14 mouse cellular contexts compared by ENCODE assay signal in genomic region chr3:105803600-105803999, GRCm38 (mm10). TPM values are rescaled to one million over a fixed set of nuclear protein-coding genes. Genes with fewer than 3 reads are reported as not detected.
DNase-seq lines count a peak whose midpoint lies in the region; ATAC-seq and TF ChIP-seq lines count a peak whose summit lies in the region.
"Had no signal": no experiment of that assay in that cellular context is flagged by ENCODE, and none has a peak within 500 bp of the region (broad histone marks: within the 10 kb centered on the region; RNA-seq: fewer than 3 reads in every experiment).

No protein-coding gene starts in this region.

- H3K4me3 ChIP-seq in liver, embryonic 11.5 days (ENCODE audit: low read depth, low read length), result no peak overlapping the region
- H3K4me3 ChIP-seq in CH12.LX (replicated peaks in 1 of 3; ENCODE audit: low read depth in 2 of 3, low read length in 2 of 3, poor library complexity in 1 of 3), result peak overlapping the region in 2 of 3 experiments; percentile 1 to 5
- H3K4me3 ChIP-seq: embryonic facial prominence, embryonic 13.5 days; forebrain, embryonic 10.5 days had no signal

- no peak for TF ChIP-seq RAD21 in CH12.LX (IDR thresholded peaks at IDR 0.05; ENCODE audit: low read depth, low read length)

- no peak for DNase-seq in liver, embryonic 11.5 days (ENCODE audit: low spot score)
- DNase-seq in liver, result no peak
- DNase-seq in CH12.LX (ENCODE audit: extremely low read depth), result peak; percentile 73
- no peak for DNase-seq in layer of hippocampus, postnatal 14 days (ENCODE audit: low spot score in 2 of 2)
- no peak for DNase-seq in urinary bladder, postnatal 36 days (ENCODE audit: low spot score in 2 of 2)
- DNase-seq: adrenal gland, postnatal 36 days; cerebellum, adult 11 months; kidney, postnatal 14 days had no signal

- dilution Hi-C loops in CH12.LX (cut with MboI; ENCODE audit: extremely low pct_ligation_motif_present, extremely low pct_unique_long_range_greater_than_20kb, low sequenced_read_pairs), result no loop called here

- in situ Hi-C loops in CH12.LX (cut with MboI; ENCODE audit: low pct_ligation_motif_present, low pct_unique_long_range_greater_than_20kb, low sequenced_read_pairs), result loop anchor here (25.0 kb wide), 1 partner anchor 116 kb away; the partner anchor contains the start of gene Ddx20

- peak overlapping the region; percentile 8; the same call in 1 of the 2 replicates for H3K9ac ChIP-seq in liver, embryonic 11.5 days (ENCODE audit: low read depth, low read length)
- H3K9ac ChIP-seq in CH12.LX (ENCODE audit: insufficient read depth, low read depth), result peak overlapping the region; percentile 94
- H3K9ac ChIP-seq: embryonic facial prominence, embryonic 13.5 days had no signal

- no peak overlapping the region for H3K4me2 ChIP-seq in liver, embryonic 11.5 days
- peak overlapping the region; percentile 72 for H3K4me2 ChIP-seq in CH12.LX (ENCODE audit: insufficient read depth, low read depth, poor library complexity, severe bottlenecking)
- H3K4me2 ChIP-seq: embryonic facial prominence, embryonic 13.5 days; midbrain, embryonic 11.5 days had no signal

- TF ChIP-seq EP300 in CH12.LX (IDR thresholded peaks at IDR 0.05; ENCODE audit: low read length), result peak; percentile 66

- ATAC-seq in liver, embryonic 11.5 days (replicated peaks; ENCODE audit: low FRiP score), result no peak
- ATAC-seq in granulocyte monocyte progenitor cell, adult 5-6 weeks (replicated peaks; ENCODE audit: poor library complexity, severe bottlenecking), result peak; percentile 57
- peak; percentile 70 for ATAC-seq in monocyte, adult 5-6 weeks (replicated peaks; ENCODE audit: insufficient number of reproducible peaks, low FRiP score, low TSS enrichment, poor library complexity, severe bottlenecking)
- ATAC-seq: intestine, embryonic 16.5 days had no signal

- H3K79me2 ChIP-seq in CH12.LX (replicated peaks; ENCODE audit: control insufficient read depth, extremely low read depth, insufficient read depth, poor library complexity, severe bottlenecking), result peaks cover 23% of the 10 kb centered on the region

- H3K36me3 ChIP-seq in liver, embryonic 11.5 days (ENCODE audit: control insufficient read depth, insufficient read depth, low read length), result no peaks in the 10 kb centered on the region
- H3K36me3 ChIP-seq in CH12.LX (replicated peaks in 1 of 2; ENCODE audit: control insufficient read depth in 1 of 2, insufficient read depth in 1 of 2, low read length in 1 of 2), result no peaks in the 10 kb centered on the region
- H3K36me3 ChIP-seq: embryonic facial prominence, embryonic 13.5 days; forebrain, embryonic 10.5 days had no signal

- peak; percentile 45 for TF ChIP-seq POLR2A in CH12.LX (IDR thresholded peaks at IDR 0.05; ENCODE audit: low read depth, low read length)

- peaks cover 51% of the 10 kb centered on the region for H3K4me1 ChIP-seq in liver, embryonic 11.5 days (replicated peaks; ENCODE audit: control insufficient read depth, insufficient read depth, low read length)
- peaks cover 15 to 53% of the 10 kb centered on the region in 2 experiments for H3K4me1 ChIP-seq in CH12.LX (ENCODE audit: control insufficient read depth in 1 of 2, insufficient read depth in 2 of 2)

- 64% methylated on average over 11 of the region's 11 CpGs for WGBS in liver, embryonic 11.5 days

- no peak for TF ChIP-seq CTCF in CH12.LX (conservative IDR thresholded peaks at IDR 0.05 in 1 of 2, IDR thresholded peaks at IDR 0.05 in 1 of 2; ENCODE audit: low read depth in 2 of 2, low read length in 2 of 2)

- no peaks in the 10 kb centered on the region for H3K27me3 ChIP-seq in liver, embryonic 11.5 days (replicated peaks; ENCODE audit: control insufficient read depth, insufficient read depth, low read length)
- no peaks in the 10 kb centered on the region for H3K27me3 ChIP-seq in CH12.LX (replicated peaks)
- H3K27me3 ChIP-seq: embryonic facial prominence, embryonic 13.5 days had no signal

- no peaks in the 10 kb centered on the region for H3K9me3 ChIP-seq in liver, embryonic 11.5 days (ENCODE audit: control insufficient read depth, low read length)
- no peaks in the 10 kb centered on the region for H3K9me3 ChIP-seq in CH12.LX (replicated peaks; ENCODE audit: low read length)
- H3K9me3 ChIP-seq: embryonic facial prominence, embryonic 13.5 days; forebrain, embryonic 10.5 days had no signal

- no peak overlapping the region for H3K27ac ChIP-seq in liver, embryonic 11.5 days (ENCODE audit: low read depth, low read length)
- H3K27ac ChIP-seq in CH12.LX (ENCODE audit: insufficient read depth, low read depth), result peak overlapping the region; percentile 73
- H3K27ac ChIP-seq: embryonic facial prominence, embryonic 13.5 days; forebrain, embryonic 10.5 days had no signal

TF ChIP-seq in CH12.LX, 34 proteins besides CTCF, POLR2A, EP300 and RAD21:
- TF ChIP-seq ZKSCAN1 (IDR thresholded peaks at IDR 0.05; ENCODE audit: borderline replicate concordance, low read depth, low read length) (no peak), MAFK (IDR thresholded peaks at IDR 0.05; ENCODE audit: insufficient replicate concordance, low read length) (no peak), USF2 (conservative IDR thresholded peaks at IDR 0.05; ENCODE audit: low read depth, low read length) (no peak), SMC3 (IDR thresholded peaks at IDR 0.05; ENCODE audit: low read depth, low read length) (peak; percentile 12; the same call in 1 of the 2 replicates), MEF2A (IDR thresholded peaks at IDR 0.05; ENCODE audit: borderline replicate concordance, low read depth, low read length) (peak; percentile 69; the same call in 1 of the 2 replicates), BHLHE40 (IDR thresholded peaks at IDR 0.05; ENCODE audit: low read depth, low read length) (peak; percentile 71), POLR2AphosphoS2 (IDR thresholded peaks at IDR 0.05; ENCODE audit: low read depth, low read length) (peak; percentile 30; the same call in 1 of the 2 replicates), ZMIZ1 (IDR thresholded peaks at IDR 0.05; ENCODE audit: low read depth, low read length) (no peak), TCF12 (IDR thresholded peaks at IDR 0.05; ENCODE audit: low read depth, low read length) (peak; percentile 73; the same call in 1 of the 2 replicates), MAZ (IDR thresholded peaks at IDR 0.05; ENCODE audit: low read depth, low read length) (no peak), MXI1 (IDR thresholded peaks at IDR 0.05; ENCODE audit: low read depth, low read length) (no peak; the same call in 1 of the 2 replicates), TBP (conservative IDR thresholded peaks at IDR 0.05; ENCODE audit: low read depth, low read length) (no peak), MAX (IDR thresholded peaks at IDR 0.05; ENCODE audit: low read length) (peak; percentile 45; the same call in 1 of the 2 replicates), E2F4 (IDR thresholded peaks at IDR 0.05; ENCODE audit: insufficient replicate concordance, low read depth, low read length) (no peak), SIN3A (IDR thresholded peaks at IDR 0.05; ENCODE audit: low read length) (peak; percentile 72; the same call in 1 of the 2 replicates), ETS1 (conservative IDR thresholded peaks at IDR 0.05; ENCODE audit: low read depth, low read length) (peak; percentile 78), ZNF384 (IDR thresholded peaks at IDR 0.05; ENCODE audit: low read depth, low read length) (no peak), GABPA (IDR thresholded peaks at IDR 0.05; ENCODE audit: insufficient replicate concordance, low read depth, low read length) (no peak), RCOR1 (conservative IDR thresholded peaks at IDR 0.05; ENCODE audit: low read depth, low read length) (no peak), PAX5 (IDR thresholded peaks at IDR 0.05; ENCODE audit: low read length) (no peak), CHD2 (IDR thresholded peaks at IDR 0.05; ENCODE audit: low read length) (no peak), CHD1 (IDR thresholded peaks at IDR 0.05; ENCODE audit: low read depth, low read length) (no peak), UBTF (IDR thresholded peaks at IDR 0.05; ENCODE audit: low read depth, low read length) (no peak), NRF1 (IDR thresholded peaks at IDR 0.05; ENCODE audit: low read depth, low read length) (no peak), IRF4 (IDR thresholded peaks at IDR 0.05; ENCODE audit: low read depth, low read length) (0 out of 2 replicates have a peak, but pooled peaks have one; percentile 34), JUN (IDR thresholded peaks at IDR 0.05; ENCODE audit: insufficient read depth, low read depth, low read length) (no peak), KAT2A (IDR thresholded peaks at IDR 0.05; ENCODE audit: insufficient replicate concordance, low read length) (no peak), JUND (conservative IDR thresholded peaks at IDR 0.05; ENCODE audit: low read depth, low read length) (no peak), NELFE (IDR thresholded peaks at IDR 0.05; ENCODE audit: low read depth, low read length) (peak; percentile 13; the same call in 1 of the 2 replicates), MYC (IDR thresholded peaks at IDR 0.05; ENCODE audit: low read depth, low read length) (no peak), ELF1 (IDR thresholded peaks at IDR 0.05; ENCODE audit: low read depth, low read length) (no peak; the same call in 1 of the 2 replicates), USF1 (IDR thresholded peaks at IDR 0.05; ENCODE audit: low read depth, low read length) (no peak), HCFC1 (IDR thresholded peaks at IDR 0.05; ENCODE audit: low read depth, low read length) (peak; percentile 22; the same call in 1 of the 2 replicates), ZC3H11A (IDR thresholded peaks at IDR 0.05; ENCODE audit: low read depth, low read length) (no peak)

RNA-seq across cellular contexts. Expression of gene Rap1a, which starts 2.5 kb away (rescaled TPM):
- 114 and 121 TPM in 2 replicates for polyA plus RNA-seq in liver, embryonic 11.5 days (2014; fragmentation: Nextera tagmentation; extraction: Ambion mirVana)
- total RNA-seq in CH12.LX (2012; rRNA removed) (63.3 and 116 TPM in 2 replicates), CH12.LX (2014; rRNA removed) (209 and 234 TPM in 2 replicates)
- 222 and 250 TPM in 2 replicates for polyA plus RNA-seq in CH12.LX (2012; ENCODE audit: insufficient read length, low read depth)
- 93.1 and 98.0 TPM in 2 replicates for total RNA-seq in granulocyte monocyte progenitor cell, adult 5-6 weeks (2014; fragmentation: Nextera tagmentation)
- 138 and 144 TPM in 2 replicates for total RNA-seq in granulocyte monocyte progenitor cell, adult 5-6 weeks (2017)
- 424 to 819 TPM (median 731 TPM) in 3 replicates for total RNA-seq in monocyte, adult 5-6 weeks (2017)
- total RNA-seq in layer of hippocampus, postnatal 14 days (2021), result 100 to 1,000 TPM; 125 to 130 TPM
